Mouse (Mus musculus) liver, embryonic 14 days (tissue): Measurements from ENCODE around the gene Tcf7. TPM values are rescaled to one million over a fixed set of nuclear protein-coding genes. Genes with fewer than 3 reads are reported as not detected.

ENCODE experiments used
- polyA plus RNA-seq: library from polyadenylated mRNA; depleted of rRNA; stranded (reverse); fragments of >200 nt; gene quantifications from 2 replicates; pipeline ENCODE4 v1.2.3, GENCODE M21; 2012; rRNA removed

The Tcf7 gene
- polyA plus RNA-seq, result 1.3 and 1.6 TPM in 2 replicates

DNA sequence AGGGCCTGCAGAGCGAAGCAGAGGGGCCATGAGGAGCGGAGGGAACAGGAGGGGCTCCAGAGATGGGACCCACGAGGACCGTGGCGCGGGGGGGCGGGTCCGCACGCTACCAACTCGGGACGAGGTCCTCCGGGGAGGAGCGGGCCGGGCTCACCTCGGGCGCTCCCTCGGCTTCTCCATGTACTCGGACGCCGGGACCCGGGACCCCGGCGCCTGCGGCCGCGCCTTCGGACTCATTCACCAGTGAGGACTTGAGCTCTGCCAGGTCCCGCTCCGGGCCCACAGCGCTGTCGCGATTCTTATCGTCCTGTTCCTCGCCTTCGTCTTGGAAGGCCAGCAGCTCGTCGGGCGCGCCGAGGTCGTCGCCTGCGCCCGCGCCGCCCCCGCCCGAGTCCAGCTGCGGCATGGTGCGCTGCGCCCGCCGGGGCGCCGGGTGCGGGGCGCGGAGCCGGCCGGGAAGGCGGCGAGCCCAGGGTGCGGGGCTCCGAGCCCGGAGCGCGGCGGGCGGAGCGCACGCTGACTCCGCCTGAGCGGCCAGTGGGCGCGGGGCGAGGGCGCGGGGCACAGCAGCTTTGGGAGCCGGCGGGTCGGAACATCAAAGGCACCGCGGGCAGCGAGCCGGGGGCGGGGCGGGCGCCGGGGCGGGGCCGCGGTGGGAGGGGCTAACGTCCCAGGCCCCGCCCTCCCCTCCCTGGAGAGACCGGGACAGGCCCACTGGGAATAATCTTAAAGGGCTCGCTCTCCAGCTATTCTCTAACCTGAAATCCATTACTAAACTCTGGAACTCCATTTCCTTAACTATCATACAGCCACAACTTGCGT, at the start of gene Tcf7:
Gene Tcf7, minus strand, starts transcription at position 241 of the 822 bp plus-strand sequence.

DNA sequence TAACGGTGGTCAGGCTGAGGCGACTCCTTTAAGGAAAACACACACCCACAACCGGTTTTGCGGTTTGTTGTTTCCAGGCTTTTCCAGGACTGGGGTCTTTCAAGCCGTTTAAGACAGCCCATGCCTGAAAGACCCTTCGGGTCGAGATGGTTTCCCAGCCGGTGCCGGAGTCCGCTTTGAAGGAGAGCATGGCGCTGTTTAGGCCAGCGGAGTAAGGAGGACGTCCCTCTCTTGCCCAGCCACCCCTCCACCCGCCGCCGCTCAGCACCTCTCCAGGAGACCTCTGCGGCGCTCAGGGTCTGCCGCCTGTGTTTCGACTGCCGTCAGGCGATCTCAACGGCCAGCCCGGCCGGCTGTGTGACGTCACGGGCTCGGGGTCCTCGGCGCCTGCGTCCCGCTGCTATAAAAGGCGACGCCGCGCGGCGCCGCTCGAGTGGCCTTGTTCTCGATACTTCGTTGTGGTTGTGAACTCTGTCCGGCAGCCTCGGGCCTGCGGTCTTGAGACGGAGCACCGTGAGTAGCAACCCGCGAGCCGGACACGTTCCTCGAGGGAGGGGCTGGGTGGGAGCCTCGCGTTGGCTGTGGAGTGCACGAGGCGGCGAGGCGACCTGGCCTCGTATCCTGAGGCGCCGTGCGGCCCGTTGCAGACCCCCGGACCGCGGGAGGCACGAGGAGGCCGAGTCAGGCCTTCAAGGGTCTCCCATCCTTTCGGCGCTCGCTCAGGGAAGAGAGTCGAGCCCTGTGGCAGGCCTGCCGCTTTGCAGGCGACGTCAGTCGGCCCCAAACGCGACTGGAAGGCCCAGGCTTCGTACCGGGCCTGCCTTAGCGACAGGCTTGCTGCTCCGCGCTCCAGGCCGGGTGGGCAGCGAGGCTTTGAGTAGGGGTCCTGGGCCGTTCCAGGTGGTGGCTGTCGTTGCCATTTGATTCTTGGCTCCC, 50.9 kb downstream of the Tcf7 start, which contains the start of gene Skp1a:
Gene Skp1a, plus strand, starts transcription at position 390 of the 936 bp plus-strand sequence.

DNA sequence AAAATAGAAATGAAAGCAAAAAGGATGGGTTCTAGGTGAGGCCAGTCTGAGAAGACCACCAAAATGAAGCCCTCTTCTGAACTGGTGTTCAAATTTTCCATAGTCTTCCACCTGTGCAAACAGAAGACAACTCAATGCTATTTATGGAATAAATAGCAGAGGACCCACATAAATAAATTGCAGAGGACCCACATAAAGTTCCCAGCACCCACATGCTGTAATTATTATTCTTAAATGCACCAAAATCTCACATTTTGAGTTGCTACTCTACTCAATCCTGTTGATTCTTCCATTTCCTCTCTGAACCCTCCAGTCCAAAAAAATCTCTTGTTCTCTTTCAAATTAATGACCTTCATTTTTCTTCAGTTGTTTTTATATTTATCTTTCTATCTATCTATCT, 68.9 kb downstream of the Tcf7 start, which contains the start of gene Olfr1371:
Gene Olfr1371, minus strand, starts transcription at position 101 of the 400 bp plus-strand sequence.

Other genes with a start within 250 kb of the Tcf7 start
- gene Ppp2ca, start 184.3 kb downstream of the Tcf7 start, polyA plus RNA-seq, result 25.3 and 26.8 TPM in 2 replicates
- gene Olfr1373, start 137.5 kb downstream of the Tcf7 start, polyA plus RNA-seq, result not detected in 2 replicates
- gene Olfr1371, start 69.0 kb downstream of the Tcf7 start, polyA plus RNA-seq, result not detected in 2 replicates
- 60.5 and 76.4 TPM in 2 replicates for gene Skp1a, start 51.0 kb downstream of the Tcf7 start, polyA plus RNA-seq
- gene Vdac1, start 77.8 kb upstream of the Tcf7 start, polyA plus RNA-seq, result 61.9 and 69.7 TPM in 2 replicates
- gene 9530068E07Rik, start 113.4 kb upstream of the Tcf7 start, polyA plus RNA-seq, result 30.7 and 35.2 TPM in 2 replicates